Mouse (Mus musculus) forebrain, embryonic 14.5 days (tissue): ENCODE results near the gene Psmg1. TPM values are rescaled to one million over a fixed set of nuclear protein-coding genes. Genes with fewer than 3 reads are reported as not detected.
"Not testable (repeated sequence)": the region's sequence is repeated elsewhere in the genome, so short reads cannot be mapped to it uniquely, and the experiment has no call there.

ENCODE experiments used
- ATAC-seq: fragments of 200-750 bp; cut with Nextera tagmentation; 2 replicates; pipeline ENCODE4 v1.8.0; 2017; ENCODE audit warnings: mild to moderate bottlenecking, moderate library complexity
- DNase-seq: peaks from one replicate; pipeline ENCODE4 v3.0.0-alpha.2; 2015; ENCODE audit warnings: low spot score
- H3K27ac ChIP-seq: fragments of 300-500 bp; sonication (generic); 2 replicates; pipeline ENCODE4 v1.5.1; 2014; ENCODE audit warnings: low read depth, mild to moderate bottlenecking, control low read depth, low read length, moderate library complexity
- H3K27me3 ChIP-seq: fragments of 300-500 bp; sonication (generic); replicated peaks from 2 replicates; pipeline ENCODE4 v1.6.1; 2014; ENCODE audit warnings: low read length, control low read depth, mixed read lengths; ENCODE audit not compliant: control insufficient read depth, insufficient read depth
- H3K36me3 ChIP-seq: fragments of 300-500 bp; sonication (generic); 2 replicates; pipeline ENCODE4 v1.6.1; 2014; ENCODE audit warnings: low read length, control low read depth; ENCODE audit not compliant: control insufficient read depth, insufficient read depth
- H3K4me1 ChIP-seq: fragments of 300-500 bp; sonication (generic); 2 replicates; pipeline ENCODE4 v1.6.1; 2014; ENCODE audit warnings: antibody characterized with exemption, low read length, control low read depth; ENCODE audit not compliant: control insufficient read depth, insufficient read depth
- H3K4me2 ChIP-seq: fragments of 300-500 bp; sonication (generic); 2 replicates; pipeline ENCODE4 v1.6.1; 2014; ENCODE audit warnings: mild to moderate bottlenecking, control low read depth, low read length
- H3K4me3 ChIP-seq: fragments of 300-500 bp; sonication (generic); 2 replicates; pipeline ENCODE4 v1.5.1; 2014; ENCODE audit warnings: low read depth, low read length, control low read depth
- H3K9ac ChIP-seq: fragments of 300-500 bp; sonication (generic); 2 replicates; pipeline ENCODE4 v1.6.1; 2014; ENCODE audit warnings: mild to moderate bottlenecking, low read length, control low read depth, moderate library complexity
- H3K9me3 ChIP-seq: fragments of 300-500 bp; sonication (generic); replicated peaks from 2 replicates; pipeline ENCODE4 v1.6.1; 2016; ENCODE audit warnings: low read length, control low read depth, mixed read lengths; ENCODE audit not compliant: control insufficient read depth
- WGBS: fragments of 180-500 bp; shearing (Covaris S2); extraction: QIAGEN DNeasy Blood & Tissue Kit; methylation state at CpG from one replicate; pipeline ENCODE4 v1.1.7; 2014; 5-methylcytosine and 5-hydroxymethylcytosine counted together
- polyA plus RNA-seq: library from polyadenylated mRNA; unstranded; fragments of >200 nt; fragmentation: Nextera tagmentation; extraction: Ambion mirVana; gene quantifications from 2 replicates; pipeline ENCODE4 v1.2.1, GENCODE M21; 2014

Gene Psmg1
- polyA plus RNA-seq, 1 experiment from 2014 or later = 63.0 TPM

DNA sequence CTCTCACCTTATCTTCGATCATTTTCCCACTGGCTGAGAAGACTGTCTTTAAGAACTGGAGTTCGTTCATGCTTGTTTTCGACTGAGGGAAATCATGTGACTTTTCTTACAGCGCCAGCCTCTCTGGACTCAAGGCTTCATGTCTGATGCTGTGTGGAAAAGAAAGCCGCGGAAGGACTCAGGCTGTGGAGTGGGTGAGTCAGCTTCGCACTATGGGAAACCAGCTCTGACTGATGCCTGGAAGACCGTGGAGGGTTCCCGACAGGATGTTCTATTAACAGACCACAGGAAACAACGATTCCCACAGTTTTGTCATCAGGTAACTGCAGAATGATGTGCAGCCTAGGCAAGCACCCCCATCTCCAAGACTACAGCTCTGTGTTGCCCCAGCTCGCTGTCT lies 23.3 kb downstream of the Psmg1 start:
- no peak overlapping the region for H3K4me2 ChIP-seq
- H3K27me3 ChIP-seq = no peaks in the 10 kb centered on the region
- no peak for DNase-seq
- no peak overlapping the region for H3K9ac ChIP-seq
- no peak overlapping the region for H3K27ac ChIP-seq
- no peaks in the 10 kb centered on the region for H3K4me1 ChIP-seq
- no peak for ATAC-seq
- no peaks in the 10 kb centered on the region for H3K9me3 ChIP-seq
- H3K4me3 ChIP-seq = no peak overlapping the region
- H3K36me3 ChIP-seq = no peaks in the 10 kb centered on the region
- WGBS = 89% methylated on average over 11 of the region's 11 CpGs

GRCm38 (mm10) chr16:95964427-95965023 lies 26.2 kb downstream of the Psmg1 start:
- WGBS = 59% methylated on average over 11 of the region's 11 CpGs
- Histone ChIP-seq H3K36me3 (no peaks in the 10 kb centered on the region), H3K27ac (no peak overlapping the region), H3K9me3 (no peaks in the 10 kb centered on the region), H3K4me1 (no peaks in the 10 kb centered on the region), H3K9ac (no peak overlapping the region), H3K4me3 (no peak overlapping the region), H3K27me3 (no peaks in the 10 kb centered on the region), H3K4me2 (no peak overlapping the region)
- DNase-seq = peak; percentile 69
- ATAC-seq = no peak

DNA sequence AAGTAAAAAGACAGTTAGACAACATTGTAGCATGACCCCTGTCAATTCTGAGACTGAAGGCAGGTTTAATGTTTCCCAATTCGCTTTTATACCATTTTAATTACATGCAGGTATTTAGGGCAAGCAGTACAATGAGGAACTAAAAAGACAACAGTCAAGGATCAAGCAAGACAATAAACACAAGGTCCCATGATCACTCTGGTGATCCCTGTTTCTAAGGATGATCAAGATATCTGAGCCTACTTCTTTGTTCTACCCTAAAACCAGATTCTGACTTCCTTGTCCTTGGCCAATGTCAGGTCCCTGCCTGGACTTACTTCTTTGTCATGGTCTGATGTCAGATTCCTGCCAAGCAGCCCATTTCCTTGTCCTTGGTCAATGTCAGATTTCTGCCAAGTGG lies 29.3 kb downstream of the Psmg1 start:
- not testable (repeated sequence) for H3K9ac ChIP-seq, H3K27ac ChIP-seq, DNase-seq, H3K4me1 ChIP-seq, H3K9me3 ChIP-seq, H3K4me2 ChIP-seq, H3K27me3 ChIP-seq, ATAC-seq, H3K36me3 ChIP-seq, H3K4me3 ChIP-seq
- 62% methylated on average over 1 of the region's 1 CpGs for WGBS

DNA sequence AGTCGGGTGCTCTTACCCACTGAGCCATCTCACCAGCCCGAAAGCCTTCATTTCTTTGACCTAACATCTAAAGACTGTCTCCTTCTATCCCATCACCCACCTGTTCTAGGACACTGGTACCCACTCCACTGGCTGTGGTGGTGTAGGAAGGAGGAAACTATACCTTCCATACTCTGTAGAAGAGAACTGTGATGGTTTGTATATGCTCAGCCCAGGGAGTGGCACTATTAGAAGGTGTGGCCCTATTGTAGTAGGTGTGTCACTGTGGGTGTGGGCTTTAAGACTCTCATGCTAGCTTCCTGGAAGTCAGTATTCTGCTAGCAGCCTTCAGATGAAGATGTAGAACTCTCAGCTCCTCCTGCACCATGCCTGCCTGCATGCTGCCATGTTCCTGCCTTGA lies 30.1 kb downstream of the Psmg1 start:
- not testable (repeated sequence) for H3K4me1 ChIP-seq, H3K27ac ChIP-seq, H3K4me2 ChIP-seq, H3K27me3 ChIP-seq, H3K4me3 ChIP-seq, H3K36me3 ChIP-seq, ATAC-seq, DNase-seq, H3K9me3 ChIP-seq, H3K9ac ChIP-seq
- WGBS = 94% methylated on average over 2 of the region's 2 CpGs

GRCm38 (mm10) chr16:95958080-95958479 lies 32.7 kb downstream of the Psmg1 start:
- H3K4me3 ChIP-seq = no peak overlapping the region

GRCm38 (mm10) chr16:95956618-95957017 lies 34.1 kb downstream of the Psmg1 start:
- no peak overlapping the region for H3K4me2 ChIP-seq
- no peak overlapping the region for H3K9ac ChIP-seq
- no peak for DNase-seq
- H3K9me3 ChIP-seq = no peaks in the 10 kb centered on the region
- ATAC-seq = no peak
- H3K27ac ChIP-seq = no peak overlapping the region
- 57% methylated on average over 5 of the region's 5 CpGs for WGBS
- no peak overlapping the region for H3K4me3 ChIP-seq
- H3K27me3 ChIP-seq = no peaks in the 10 kb centered on the region
- no peaks in the 10 kb centered on the region for H3K4me1 ChIP-seq
- no peaks in the 10 kb centered on the region for H3K36me3 ChIP-seq

More at GRCm38 (mm10) chr16:95958080-95958479, 32.7 kb downstream of the Psmg1 start:
- Histone ChIP-seq H3K9ac (no peak overlapping the region), H3K4me1 (no peaks in the 10 kb centered on the region), H3K27me3 (no peaks in the 10 kb centered on the region), H3K9me3 (no peaks in the 10 kb centered on the region), H3K27ac (no peak overlapping the region), H3K36me3 (no peaks in the 10 kb centered on the region), H3K4me2 (no peak overlapping the region)
- 94% methylated on average over 8 of the region's 8 CpGs for WGBS
- ATAC-seq (no peak), DNase-seq (no peak)

DNA sequence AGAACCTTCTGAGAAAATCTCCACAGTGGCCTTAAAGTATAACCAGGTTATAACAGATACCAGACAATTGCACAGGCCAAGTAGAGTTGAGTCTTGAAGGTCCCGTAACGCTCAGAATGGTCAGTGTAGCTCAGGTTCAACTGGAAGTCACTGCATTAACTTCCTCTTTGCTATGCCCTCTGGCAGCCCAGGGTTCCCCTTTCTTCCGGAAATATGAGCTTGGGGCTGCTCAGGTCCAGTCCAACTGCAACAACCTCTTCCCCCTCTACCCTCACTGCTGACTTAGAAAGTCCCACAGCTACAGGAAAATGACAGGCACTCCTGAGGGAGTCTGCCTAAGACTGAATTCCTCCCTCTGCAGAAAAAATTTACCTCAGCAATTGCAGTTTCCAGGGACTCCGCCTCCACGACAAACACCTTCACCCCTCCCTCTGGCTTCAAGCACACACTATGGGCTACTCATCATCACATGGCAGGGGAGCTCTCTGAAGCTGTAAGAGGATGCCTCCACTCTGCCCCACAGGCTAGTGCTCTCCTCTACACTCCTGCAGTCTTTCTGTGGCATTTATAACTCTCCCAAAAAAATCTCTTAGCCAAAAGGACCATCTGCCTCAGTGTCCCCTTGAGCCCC lies 34.9 kb downstream of the Psmg1 start:
- Histone ChIP-seq H3K4me2 (no peak overlapping the region), H3K36me3 (no peaks in the 10 kb centered on the region), H3K4me1 (no peaks in the 10 kb centered on the region), H3K27ac (no peak overlapping the region), H3K9ac (no peak overlapping the region), H3K9me3 (no peaks in the 10 kb centered on the region), H3K27me3 (no peaks in the 10 kb centered on the region), H3K4me3 (no peak overlapping the region)
- DNase-seq (no peak), ATAC-seq (no peak)
- 88% methylated on average over 5 of the region's 5 CpGs for WGBS

GRCm38 (mm10) chr16:95954341-95954740 lies 36.4 kb downstream of the Psmg1 start:
- Histone ChIP-seq H3K4me2 (no peak overlapping the region), H3K4me3 (no peak overlapping the region), H3K36me3 (no peaks in the 10 kb centered on the region), H3K27ac (no peak overlapping the region), H3K4me1 (no peaks in the 10 kb centered on the region), H3K9ac (no peak overlapping the region), H3K27me3 (no peaks in the 10 kb centered on the region), H3K9me3 (no peaks in the 10 kb centered on the region)
- DNase-seq (no peak), ATAC-seq (no peak)
- WGBS = 86% methylated on average over 3 of the region's 3 CpGs

GRCm38 (mm10) chr16:95953159-95953650 lies 37.6 kb downstream of the Psmg1 start:
- no peak overlapping the region for H3K4me3 ChIP-seq
- WGBS = 88% methylated on average over 4 of the region's 4 CpGs
- no peak overlapping the region for H3K27ac ChIP-seq
- no peaks in the 10 kb centered on the region for H3K36me3 ChIP-seq
- ATAC-seq = no peak
- H3K9me3 ChIP-seq = no peaks in the 10 kb centered on the region
- no peaks in the 10 kb centered on the region for H3K4me1 ChIP-seq
- no peaks in the 10 kb centered on the region for H3K27me3 ChIP-seq
- DNase-seq = no peak
- no peak overlapping the region for H3K9ac ChIP-seq
- no peak overlapping the region for H3K4me2 ChIP-seq
